Mouse (Mus musculus) liver, embryonic 13.5 days (tissue): Measurements from ENCODE around the gene Fkbp11. TPM values are rescaled to one million over a fixed set of nuclear protein-coding genes. Genes with fewer than 3 reads are reported as not detected.
A peak's percentile ranks its signal among the peaks of the same experiment; 100 is the strongest.
"Not testable (repeated sequence)": the region's sequence is repeated elsewhere in the genome, so short reads cannot be mapped to it uniquely, and the experiment has no call there.

Source experiments
- ATAC-seq: fragments of 200-750 bp; cut with Nextera tagmentation; 2 replicates; pipeline ENCODE4 v1.8.0; 2017; ENCODE audit warnings: low read depth, mild to moderate bottlenecking, moderate number of reproducible peaks, moderate library complexity
- DNase-seq: peaks from one replicate; pipeline ENCODE4 v3.0.0; 2022
- H3K27ac ChIP-seq: fragments of 300-500 bp; sonication (generic); 2 replicates; pipeline ENCODE4 v1.5.1; 2015; ENCODE audit warnings: moderate library complexity, mild to moderate bottlenecking, inconsistent platforms
- H3K27me3 ChIP-seq: fragments of 300-500 bp; sonication (generic); 2 replicates; pipeline ENCODE4 v1.6.1; 2015; ENCODE audit warnings: mild to moderate bottlenecking, inconsistent platforms
- H3K36me3 ChIP-seq: fragments of 300-500 bp; sonication (generic); 2 replicates; pipeline ENCODE4 v1.6.1; 2015; ENCODE audit warnings: mild to moderate bottlenecking, inconsistent platforms
- H3K4me1 ChIP-seq: fragments of 300-500 bp; sonication (generic); replicated peaks from 2 replicates; pipeline ENCODE4 v1.6.1; 2015; ENCODE audit warnings: inconsistent platforms
- H3K4me2 ChIP-seq: fragments of 300-500 bp; sonication (generic); 2 replicates; pipeline ENCODE4 v1.6.1; 2015; ENCODE audit warnings: inconsistent platforms, mild to moderate bottlenecking, moderate library complexity
- H3K4me3 ChIP-seq: fragments of 300-500 bp; sonication (generic); replicated peaks from 2 replicates; pipeline ENCODE4 v1.5.1; 2015; ENCODE audit warnings: mild to moderate bottlenecking, inconsistent platforms
- H3K9ac ChIP-seq: fragments of 300-500 bp; sonication (generic); 2 replicates; pipeline ENCODE4 v1.6.1; 2015; ENCODE audit warnings: mild to moderate bottlenecking, inconsistent platforms
- H3K9me3 ChIP-seq: fragments of 300-500 bp; sonication (generic); replicated peaks from 2 replicates; pipeline ENCODE4 v1.6.1; 2016; ENCODE audit warnings: inconsistent platforms
- WGBS: fragments of 180-500 bp; shearing (Covaris S2); methylation state at CpG from one replicate; pipeline ENCODE4 v1.1.7; 2015; ENCODE audit not compliant: insufficient replicate concordance; 5-methylcytosine and 5-hydroxymethylcytosine counted together
- polyA plus RNA-seq: library from polyadenylated mRNA; unstranded; fragments of >200 nt; fragmentation: Nextera tagmentation; extraction: Ambion mirVana; gene quantifications from 2 replicates; pipeline ENCODE4 v1.2.1, GENCODE M21; 2015

Fkbp11 gene
- polyA plus RNA-seq, 1 experiment from 2014 or later: 91.7 TPM

- Histone ChIP-seq H3K36me3 (peaks cover 9% of the 10 kb centered on the region), H3K9ac (peak within 1 kb of the TSS; percentile 87), H3K27me3 (peaks cover 33% of the 10 kb centered on the region), H3K4me1 (peaks cover 25% of the 10 kb centered on the region), H3K9me3 (no peaks in the 10 kb centered on the region), H3K4me3 (peak within 1 kb of the TSS; percentile 85), H3K4me2 (peak within 1 kb of the TSS; percentile 99), H3K27ac (peak within 1 kb of the TSS; percentile 62)
- under 1% methylated on average over 61 of the region's 76 CpGs for WGBS
- ATAC-seq (peak; percentile 86), DNase-seq (peak; percentile 87)
Observed at GRCm38 (mm10) chr15:98762670-98763529, 34.9 kb upstream of the Fkbp11 start, which contains the start of gene Arf3. Arf3 (minus strand) TSS chr15:98763214.

- H3K4me3 ChIP-seq: peak overlapping the region; percentile 85
- 2% methylated on average over 19 of the region's 24 CpGs for WGBS
- peak overlapping the region; percentile 62 for H3K27ac ChIP-seq
- peak; percentile 70 for ATAC-seq
- peak; percentile 58 for DNase-seq
- H3K4me2 ChIP-seq: peak overlapping the region; percentile 99
- H3K27me3 ChIP-seq: peaks cover 30% of the 10 kb centered on the region
- peaks cover 25% of the 10 kb centered on the region for H3K4me1 ChIP-seq
- H3K9me3 ChIP-seq: no peaks in the 10 kb centered on the region
- H3K36me3 ChIP-seq: peaks cover 9% of the 10 kb centered on the region
- H3K9ac ChIP-seq: peak overlapping the region; percentile 87
Observed at GRCm38 (mm10) chr15:98762201-98762621, 34.2 kb upstream of the Fkbp11 start.

- Histone ChIP-seq H3K36me3 (peaks cover 11% of the 10 kb centered on the region), H3K27me3 (no peaks in the 10 kb centered on the region), H3K4me2 (no peak overlapping the region), H3K9ac (no peak overlapping the region), H3K27ac (no peak overlapping the region), H3K4me3 (no peak overlapping the region), H3K4me1 (peaks cover 32% of the 10 kb centered on the region), H3K9me3 (no peaks in the 10 kb centered on the region)
- WGBS: 56% methylated on average over 2 of the region's 2 CpGs
- ATAC-seq (no peak), DNase-seq (no peak)
Observed at GRCm38 (mm10) chr15:98754125-98754524, 26.1 kb upstream of the Fkbp11 start.

GRCm38 (mm10) chr15:98753021-98753423 lies 25.0 kb upstream of the Fkbp11 start:
- WGBS: 47% methylated on average over 8 of the region's 8 CpGs
- ATAC-seq (peak; percentile 89), DNase-seq (no peak)
- Histone ChIP-seq H3K4me2 (no peak overlapping the region), H3K4me3 (no peak overlapping the region), H3K27me3 (no peaks in the 10 kb centered on the region), H3K9me3 (no peaks in the 10 kb centered on the region), H3K4me1 (peaks cover 33% of the 10 kb centered on the region), H3K27ac (no peak overlapping the region), H3K9ac (no peak overlapping the region), H3K36me3 (peaks cover 11% of the 10 kb centered on the region)

DNA sequence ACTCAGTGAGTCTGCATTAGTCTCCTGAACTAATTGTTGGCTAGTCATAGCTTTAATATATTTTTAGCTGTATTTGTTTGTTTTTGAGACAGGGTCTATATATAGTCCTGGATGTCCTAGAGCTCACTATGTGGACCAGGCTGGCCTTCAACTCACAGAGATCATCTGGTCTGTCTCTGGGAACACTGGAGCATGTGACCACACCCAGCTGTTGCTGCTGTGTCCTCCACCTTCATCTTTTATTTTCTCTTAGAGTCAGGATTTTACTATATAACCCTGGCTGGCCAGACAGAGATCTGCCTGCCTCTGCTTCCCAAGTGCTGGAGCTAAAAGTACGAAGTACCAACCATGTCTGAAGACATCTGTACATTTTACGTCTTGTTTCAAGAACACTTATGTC lies 21.1 kb upstream of the Fkbp11 start:
- no peak overlapping the region for H3K9ac ChIP-seq
- H3K36me3 ChIP-seq: peaks cover 7% of the 10 kb centered on the region; the same call in 1 of the 2 replicates
- no peak overlapping the region for H3K4me3 ChIP-seq
- no peak for DNase-seq
- 78% methylated on average over 2 of the region's 2 CpGs for WGBS
- H3K27me3 ChIP-seq: no peaks in the 10 kb centered on the region
- ATAC-seq: no peak
- H3K4me1 ChIP-seq: peaks cover 32% of the 10 kb centered on the region
- no peak overlapping the region for H3K27ac ChIP-seq
- H3K9me3 ChIP-seq: no peaks in the 10 kb centered on the region
- no peak overlapping the region for H3K4me2 ChIP-seq

DNA sequence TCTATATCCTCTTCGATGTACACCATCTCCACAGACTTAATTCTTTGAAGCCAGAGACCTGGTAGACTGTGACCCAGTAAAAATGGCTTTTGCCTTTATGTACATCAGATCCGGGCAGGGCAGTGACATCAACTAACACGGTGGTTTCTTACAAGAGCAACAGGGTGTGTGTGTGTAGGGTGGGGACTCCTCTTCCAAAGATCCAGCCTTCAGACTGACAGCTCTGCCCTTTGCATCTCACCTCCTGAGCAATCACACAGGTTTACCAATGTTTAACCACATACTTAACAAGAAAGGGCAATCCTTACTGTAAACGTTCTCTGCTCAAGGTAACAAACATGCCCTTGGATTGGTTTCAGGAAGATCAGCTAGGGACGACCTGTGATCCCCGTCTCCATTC lies 19.3 kb upstream of the Fkbp11 start:
- H3K27me3 ChIP-seq: no peaks in the 10 kb centered on the region
- H3K4me2 ChIP-seq: no peak overlapping the region
- WGBS: 70% methylated on average over 6 of the region's 6 CpGs
- H3K9me3 ChIP-seq: no peaks in the 10 kb centered on the region
- H3K9ac ChIP-seq: no peak overlapping the region
- no peak for ATAC-seq
- H3K36me3 ChIP-seq: peaks cover 9% of the 10 kb centered on the region
- peaks cover 15% of the 10 kb centered on the region for H3K4me1 ChIP-seq
- H3K27ac ChIP-seq: no peak overlapping the region
- no peak for DNase-seq
- H3K4me3 ChIP-seq: no peak overlapping the region

GRCm38 (mm10) chr15:98746344-98746965 lies 18.5 kb upstream of the Fkbp11 start:
- peaks cover 14% of the 10 kb centered on the region for H3K36me3 ChIP-seq
- H3K27ac ChIP-seq: no peak overlapping the region
- 68% methylated on average over 10 of the region's 10 CpGs for WGBS
- H3K4me2 ChIP-seq: no peak overlapping the region
- no peak overlapping the region for H3K4me3 ChIP-seq
- DNase-seq (no peak), ATAC-seq (no peak)
- H3K27me3 ChIP-seq: no peaks in the 10 kb centered on the region
- peaks cover 13% of the 10 kb centered on the region for H3K4me1 ChIP-seq
- H3K9ac ChIP-seq: no peak overlapping the region
- H3K9me3 ChIP-seq: no peaks in the 10 kb centered on the region

GRCm38 (mm10) chr15:98743863-98744262 lies 15.9 kb upstream of the Fkbp11 start:
- H3K9me3 ChIP-seq, H3K4me2 ChIP-seq, H3K27ac ChIP-seq, ATAC-seq, H3K4me3 ChIP-seq, H3K27me3 ChIP-seq, DNase-seq, H3K9ac ChIP-seq: not testable (repeated sequence)
- WGBS: 70% methylated on average over 3 of the region's 3 CpGs
- Histone ChIP-seq H3K4me1 (peaks cover 25% of the 10 kb centered on the region), H3K36me3 (peaks cover 35% of the 10 kb centered on the region)

DNA sequence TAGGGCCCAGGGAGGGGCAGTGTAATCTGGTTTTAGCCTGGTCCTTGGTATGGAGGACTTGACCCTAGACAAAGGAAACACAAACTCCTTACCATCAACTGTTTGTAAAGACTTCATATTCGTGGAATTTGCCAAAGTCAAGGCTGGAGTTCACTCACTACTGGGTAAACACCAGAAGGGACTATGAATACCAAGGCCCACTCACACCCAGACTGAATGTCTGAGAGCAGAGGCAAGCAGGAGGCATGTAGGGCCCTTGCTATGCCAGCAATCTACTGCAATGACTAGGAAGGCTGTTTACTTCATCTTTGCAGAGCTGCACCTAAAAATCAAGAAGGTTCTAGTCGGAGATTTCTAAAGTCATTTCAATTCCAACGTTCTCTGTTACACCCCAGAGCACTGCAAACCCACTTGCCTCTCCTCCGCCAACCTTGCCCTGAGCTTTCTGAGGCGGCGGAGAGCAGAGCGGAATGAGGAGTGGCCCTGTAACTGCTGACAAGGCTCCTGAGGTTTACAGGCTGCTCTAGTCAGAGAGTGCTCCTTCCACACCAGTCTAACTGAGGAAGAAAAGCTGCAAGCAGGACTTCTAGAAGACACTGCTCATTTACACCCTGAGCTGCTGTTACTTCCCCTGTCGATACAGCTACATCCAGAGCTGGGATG lies 14.9 kb upstream of the Fkbp11 start:
- Histone ChIP-seq H3K9ac (no peak overlapping the region), H3K4me1 (peaks cover 27% of the 10 kb centered on the region), H3K36me3 (peaks cover 39% of the 10 kb centered on the region), H3K27me3 (no peaks in the 10 kb centered on the region), H3K4me3 (no peak overlapping the region), H3K4me2 (no peak overlapping the region), H3K9me3 (no peaks in the 10 kb centered on the region), H3K27ac (no peak overlapping the region)
- no peak for ATAC-seq
- no peak for DNase-seq
- 67% methylated on average over 8 of the region's 8 CpGs for WGBS

DNA sequence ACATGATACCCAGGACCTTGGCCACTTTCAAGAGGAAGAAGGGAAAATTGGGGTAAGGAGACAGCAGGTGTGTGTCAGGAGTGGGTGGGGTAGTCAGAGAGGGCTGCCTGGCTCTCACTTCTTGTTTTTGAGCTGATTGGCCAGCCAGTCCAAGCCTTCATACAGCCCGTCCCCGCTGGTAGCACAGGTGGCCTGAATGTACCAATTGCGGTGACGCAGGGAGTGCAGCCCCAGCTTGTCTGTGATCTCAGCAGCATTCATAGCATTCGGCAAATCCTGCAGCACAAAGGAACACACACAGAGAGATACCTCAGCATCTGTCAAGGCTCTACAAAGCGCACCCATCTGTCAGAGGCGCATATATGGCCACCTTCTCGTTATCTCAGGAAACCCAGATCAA lies 12.2 kb upstream of the Fkbp11 start:
- H3K27ac ChIP-seq: no peak overlapping the region
- peaks cover 27% of the 10 kb centered on the region for H3K4me1 ChIP-seq
- no peak overlapping the region for H3K9ac ChIP-seq
- no peaks in the 10 kb centered on the region for H3K27me3 ChIP-seq
- H3K9me3 ChIP-seq: no peaks in the 10 kb centered on the region
- H3K4me3 ChIP-seq: no peak overlapping the region
- no peak for ATAC-seq
- 84% methylated on average over 8 of the region's 8 CpGs for WGBS
- H3K36me3 ChIP-seq: peaks cover 51% of the 10 kb centered on the region
- no peak for DNase-seq
- H3K4me2 ChIP-seq: no peak overlapping the region

GRCm38 (mm10) chr15:98738796-98739195 lies 10.8 kb upstream of the Fkbp11 start:
- H3K4me2 ChIP-seq: no peak overlapping the region
- peaks cover 51% of the 10 kb centered on the region for H3K36me3 ChIP-seq
- no peaks in the 10 kb centered on the region for H3K9me3 ChIP-seq
- 54% methylated on average over 4 of the region's 4 CpGs for WGBS
- H3K27ac ChIP-seq: peak overlapping the region; percentile 73; the same call in 1 of the 2 replicates
- DNase-seq (no peak), ATAC-seq (peak; percentile 42)
- H3K4me1 ChIP-seq: peaks cover 36% of the 10 kb centered on the region
- H3K27me3 ChIP-seq: no peaks in the 10 kb centered on the region
- H3K4me3 ChIP-seq: no peak overlapping the region
- H3K9ac ChIP-seq: no peak overlapping the region
